Mouse (Mus musculus): ENCODE results near the gene Clip2. TPM values are rescaled to one million over a fixed set of nuclear protein-coding genes. Genes with fewer than 3 reads are reported as not detected.

The Clip2 gene
- total and polyA plus RNA-seq, 3 experiments = 5.4 to 16.7 (median 8.7) TPM

DNA sequence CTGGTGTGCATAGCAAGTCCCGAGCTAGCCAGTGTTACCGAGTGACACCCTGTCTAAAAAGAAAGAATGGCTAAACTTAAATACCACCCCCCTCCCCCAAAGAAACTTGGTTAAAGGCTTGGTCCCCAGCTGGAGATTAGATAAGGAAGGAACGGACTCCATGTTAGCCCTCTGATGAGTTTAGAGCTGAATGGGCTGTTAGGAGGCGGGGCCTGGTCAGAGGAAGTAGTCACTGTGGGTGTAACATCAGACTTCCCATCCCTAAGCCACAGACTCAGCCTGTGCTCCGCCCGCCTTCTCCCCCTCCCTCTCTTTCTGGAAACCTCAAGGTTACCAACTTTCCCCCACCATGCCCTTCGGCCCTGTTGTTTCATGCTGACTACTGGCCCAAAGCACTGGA is 30.4 kb downstream of the Clip2 start:
- peak; percentile 82 for DNase-seq (ENCODE audit: extremely low read depth)
- Histone ChIP-seq H3K27ac (ENCODE audit: insufficient read depth, low read depth) (no peak overlapping the region), H3K9ac (ENCODE audit: insufficient read depth, low read depth) (no peak overlapping the region), H3K4me2 (ENCODE audit: insufficient read depth, low read depth, poor library complexity, severe bottlenecking) (no peak overlapping the region), H3K4me3 (replicated peaks in 1 of 3; ENCODE audit: low read depth in 2 of 3, low read length in 2 of 3, poor library complexity in 1 of 3) (no peak overlapping the region), H3K36me3 (replicated peaks in 1 of 2; ENCODE audit: control insufficient read depth in 1 of 2, insufficient read depth in 1 of 2, low read length in 1 of 2) (peaks cover 0 to 56% of the 10 kb centered on the region in 2 experiments), H3K79me2 (replicated peaks; ENCODE audit: control insufficient read depth, extremely low read depth, insufficient read depth, poor library complexity, severe bottlenecking) (no peaks in the 10 kb centered on the region), H3K9me3 (replicated peaks; ENCODE audit: low read length) (peaks cover 3% of the 10 kb centered on the region), H3K4me1 (ENCODE audit: control insufficient read depth in 1 of 2, insufficient read depth in 2 of 2) (peaks cover 3 to 56% of the 10 kb centered on the region in 2 experiments; a peak in 3 of 4 replicates), H3K27me3 (replicated peaks) (no peaks in the 10 kb centered on the region)
- in situ Hi-C loops (cut with MboI; ENCODE audit: low pct_ligation_motif_present, low pct_unique_long_range_greater_than_20kb, low sequenced_read_pairs) = no loop called here
- dilution Hi-C loops (cut with MboI; ENCODE audit: extremely low pct_ligation_motif_present, extremely low pct_unique_long_range_greater_than_20kb, low sequenced_read_pairs) = no loop called here
- TF ChIP-seq ZNF384 (IDR thresholded peaks at IDR 0.05; ENCODE audit: low read depth, low read length) = no peak
- no peak for TF ChIP-seq JUN (IDR thresholded peaks at IDR 0.05; ENCODE audit: insufficient read depth, low read depth, low read length)
- no peak for TF ChIP-seq ETS1 (conservative IDR thresholded peaks at IDR 0.05; ENCODE audit: low read depth, low read length)
- TF ChIP-seq POLR2A (IDR thresholded peaks at IDR 0.05; ENCODE audit: low read depth, low read length) = no peak; the same call in 1 of the 2 replicates
- TF ChIP-seq TBP (conservative IDR thresholded peaks at IDR 0.05; ENCODE audit: low read depth, low read length) = no peak
- no peak for TF ChIP-seq UBTF (IDR thresholded peaks at IDR 0.05; ENCODE audit: low read depth, low read length)
- TF ChIP-seq HCFC1 (IDR thresholded peaks at IDR 0.05; ENCODE audit: low read depth, low read length) = no peak
- no peak for TF ChIP-seq NELFE (IDR thresholded peaks at IDR 0.05; ENCODE audit: low read depth, low read length)
- TF ChIP-seq ZMIZ1 (IDR thresholded peaks at IDR 0.05; ENCODE audit: low read depth, low read length) = no peak
- no peak for TF ChIP-seq BHLHE40 (IDR thresholded peaks at IDR 0.05; ENCODE audit: low read depth, low read length)
- TF ChIP-seq CHD1 (IDR thresholded peaks at IDR 0.05; ENCODE audit: low read depth, low read length) = no peak
- no peak for TF ChIP-seq CTCF (conservative IDR thresholded peaks at IDR 0.05 in 1 of 2, IDR thresholded peaks at IDR 0.05 in 1 of 2; ENCODE audit: low read depth in 2 of 2, low read length in 2 of 2)
- no peak for TF ChIP-seq IRF4 (IDR thresholded peaks at IDR 0.05; ENCODE audit: low read depth, low read length)
- TF ChIP-seq TCF12 (IDR thresholded peaks at IDR 0.05; ENCODE audit: low read depth, low read length) = no peak
- TF ChIP-seq E2F4 (IDR thresholded peaks at IDR 0.05; ENCODE audit: insufficient replicate concordance, low read depth, low read length) = no peak
- no peak for TF ChIP-seq GABPA (IDR thresholded peaks at IDR 0.05; ENCODE audit: insufficient replicate concordance, low read depth, low read length)
- no peak for TF ChIP-seq CHD2 (IDR thresholded peaks at IDR 0.05; ENCODE audit: low read length)
- no peak for TF ChIP-seq EP300 (IDR thresholded peaks at IDR 0.05; ENCODE audit: low read length)

GRCm38 (mm10) chr5:134521131-134521530 is 31.1 kb downstream of the Clip2 start:
- dilution Hi-C loops (cut with MboI; ENCODE audit: extremely low pct_ligation_motif_present, extremely low pct_unique_long_range_greater_than_20kb, low sequenced_read_pairs) (no loop called here), in situ Hi-C loops (cut with MboI; ENCODE audit: low pct_ligation_motif_present, low pct_unique_long_range_greater_than_20kb, low sequenced_read_pairs) (no loop called here)
- no peak overlapping the region for H3K4me3 ChIP-seq (replicated peaks in 1 of 3; ENCODE audit: low read depth in 2 of 3, low read length in 2 of 3, poor library complexity in 1 of 3)
- DNase-seq (ENCODE audit: extremely low read depth) = no peak
- H3K27me3 ChIP-seq (replicated peaks) = no peaks in the 10 kb centered on the region
- H3K9me3 ChIP-seq (replicated peaks; ENCODE audit: low read length) = peaks cover 4% of the 10 kb centered on the region
- no peak overlapping the region for H3K9ac ChIP-seq (ENCODE audit: insufficient read depth, low read depth)
- TF ChIP-seq USF1 (IDR thresholded peaks at IDR 0.05; ENCODE audit: low read depth, low read length) (no peak), CHD2 (IDR thresholded peaks at IDR 0.05; ENCODE audit: low read length) (no peak), SIN3A (IDR thresholded peaks at IDR 0.05; ENCODE audit: low read length) (no peak), MAZ (IDR thresholded peaks at IDR 0.05; ENCODE audit: low read depth, low read length) (no peak), NRF1 (IDR thresholded peaks at IDR 0.05; ENCODE audit: low read depth, low read length) (no peak), ZMIZ1 (IDR thresholded peaks at IDR 0.05; ENCODE audit: low read depth, low read length) (no peak), ZC3H11A (IDR thresholded peaks at IDR 0.05; ENCODE audit: low read depth, low read length) (no peak), CHD1 (IDR thresholded peaks at IDR 0.05; ENCODE audit: low read depth, low read length) (no peak), TCF12 (IDR thresholded peaks at IDR 0.05; ENCODE audit: low read depth, low read length) (no peak), JUN (IDR thresholded peaks at IDR 0.05; ENCODE audit: insufficient read depth, low read depth, low read length) (no peak)
- H3K36me3 ChIP-seq (replicated peaks in 1 of 2; ENCODE audit: control insufficient read depth in 1 of 2, insufficient read depth in 1 of 2, low read length in 1 of 2) = peaks cover 0 to 57% of the 10 kb centered on the region in 2 experiments
- H3K4me2 ChIP-seq (ENCODE audit: insufficient read depth, low read depth, poor library complexity, severe bottlenecking) = no peak overlapping the region
- no peak overlapping the region for H3K27ac ChIP-seq (ENCODE audit: insufficient read depth, low read depth)
- no peaks in the 10 kb centered on the region for H3K79me2 ChIP-seq (replicated peaks; ENCODE audit: control insufficient read depth, extremely low read depth, insufficient read depth, poor library complexity, severe bottlenecking)
- H3K4me1 ChIP-seq (ENCODE audit: control insufficient read depth in 1 of 2, insufficient read depth in 2 of 2) = peaks cover 3 to 56% of the 10 kb centered on the region in 2 experiments; a peak in 3 of 4 replicates

Data from CH12.LX (cell line).